ENCODE assay signal across 20 mouse cellular contexts in the genomic region with DNA sequence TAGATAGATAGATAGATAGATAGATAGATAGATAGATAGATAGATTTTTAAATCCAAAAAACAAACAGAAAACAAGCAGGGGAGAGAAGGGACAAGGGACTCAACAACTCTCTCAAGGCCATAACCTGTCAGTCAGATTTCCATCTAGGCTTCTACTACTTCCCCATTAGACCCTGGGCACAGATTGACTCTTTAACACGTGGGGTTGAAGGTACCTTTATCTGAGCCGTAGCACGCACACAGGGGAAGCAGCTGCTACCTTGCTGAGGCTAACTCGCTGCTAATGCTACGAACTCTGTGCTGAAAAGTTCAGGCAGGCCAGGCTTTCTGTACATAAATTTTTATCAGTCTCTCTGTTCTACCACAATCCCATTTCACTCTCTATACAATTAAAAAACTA.
"Had no signal": no experiment of that assay in that cellular context is flagged by ENCODE, and none has a peak within 500 bp of the region (broad histone marks: within the 10 kb centered on the region; RNA-seq: fewer than 3 reads in every experiment).

No protein-coding gene starts in this region.

- H3K27ac ChIP-seq: hindbrain, embryonic 12.5 days; hindbrain, embryonic 14.5 days; kidney, embryonic 15.5 days; kidney, postnatal 0 days; limb, embryonic 13.5 days; limb, embryonic 15.5 days; liver, embryonic 12.5 days had no signal

- DNase-seq: gastrocnemius, postnatal 36 days; kidney, adult 11 months; kidney, adult 2 months; kidney, adult 9 months; kidney, postnatal 14 days; kidney, postnatal 36 days; layer of hippocampus, adult 9-11 months; layer of hippocampus, postnatal 36 days had no signal

- H3K4me2 ChIP-seq: heart, embryonic 12.5 days; hindbrain, embryonic 12.5 days; hindbrain, embryonic 14.5 days; kidney, embryonic 15.5 days; limb, embryonic 13.5 days; limb, embryonic 15.5 days; liver, embryonic 12.5 days had no signal

- H3K9ac ChIP-seq: heart, embryonic 12.5 days; hindbrain, embryonic 12.5 days; hindbrain, embryonic 14.5 days; kidney, embryonic 15.5 days; limb, embryonic 13.5 days; limb, embryonic 15.5 days; liver, embryonic 12.5 days had no signal

- H3K27me3 ChIP-seq: heart, embryonic 12.5 days; hindbrain, embryonic 12.5 days; kidney, embryonic 15.5 days; limb, embryonic 13.5 days; limb, embryonic 15.5 days; liver, embryonic 12.5 days had no signal

- H3K4me1 ChIP-seq: kidney, embryonic 15.5 days; limb, embryonic 13.5 days; limb, embryonic 15.5 days had no signal

- H3K9me3 ChIP-seq: heart, embryonic 10.5 days; heart, embryonic 12.5 days; hindbrain, embryonic 10.5 days; hindbrain, embryonic 12.5 days; kidney, embryonic 15.5 days; limb, embryonic 13.5 days; limb, embryonic 15.5 days; liver, embryonic 12.5 days had no signal

- H3K36me3 ChIP-seq: heart, embryonic 10.5 days; heart, embryonic 12.5 days; hindbrain, embryonic 10.5 days; hindbrain, embryonic 12.5 days; kidney, embryonic 15.5 days; limb, embryonic 13.5 days; limb, embryonic 15.5 days; liver, embryonic 12.5 days had no signal

- ATAC-seq: inflammation-experienced regulatory T-cells, adult 6 months; intestine, embryonic 16.5 days; liver, embryonic 12.5 days had no signal

- H3K4me3 ChIP-seq: heart, embryonic 10.5 days; heart, embryonic 12.5 days; hindbrain, embryonic 10.5 days; hindbrain, embryonic 12.5 days; kidney, embryonic 15.5 days; limb, embryonic 13.5 days; limb, embryonic 15.5 days; liver, embryonic 12.5 days had no signal
